Mouse (Mus musculus) liver, postnatal 0 days (tissue): ENCODE results near the gene Sppl3. TPM values are rescaled to one million over a fixed set of nuclear protein-coding genes. Genes with fewer than 3 reads are reported as not detected.
"Not testable (repeated sequence)": the region's sequence is repeated elsewhere in the genome, so short reads cannot be mapped to it uniquely, and the experiment has no call there.

Source experiments
- ATAC-seq: fragments of 200-750 bp; cut with Nextera tagmentation; 2 replicates; pipeline ENCODE4 v1.8.0; 2017; ENCODE audit warnings: mild to moderate bottlenecking, moderate library complexity
- DNase-seq: peaks from one replicate; pipeline ENCODE4 v3.0.0-alpha.2; 2016
- H3K27ac ChIP-seq: fragments of 300-500 bp; sonication (generic); 2 replicates; pipeline ENCODE4 v1.5.1; 2014; ENCODE audit warnings: antibody characterized with exemption, moderate library complexity, mild to moderate bottlenecking, low read depth
- H3K27me3 ChIP-seq: fragments of 300-500 bp; sonication (generic); 2 replicates; pipeline ENCODE4 v1.6.1; 2014; ENCODE audit warnings: low read length, control low read depth, mixed read lengths; ENCODE audit not compliant: insufficient read depth
- H3K36me3 ChIP-seq: fragments of 300-500 bp; sonication (generic); replicated peaks from 2 replicates; pipeline ENCODE4 v1.6.1; 2014; ENCODE audit warnings: mild to moderate bottlenecking, control low read depth, low read length, moderate library complexity, mixed read lengths; ENCODE audit not compliant: insufficient read depth
- H3K4me1 ChIP-seq: fragments of 300-500 bp; sonication (generic); 2 replicates; pipeline ENCODE4 v1.6.1; 2014; ENCODE audit warnings: antibody characterized with exemption, mild to moderate bottlenecking, control low read depth; ENCODE audit not compliant: insufficient read depth
- H3K4me2 ChIP-seq: fragments of 300-500 bp; sonication (generic); 2 replicates; pipeline ENCODE4 v1.6.1; 2014; ENCODE audit warnings: low read depth, mild to moderate bottlenecking, low read length, moderate library complexity, mixed read lengths
- H3K4me3 ChIP-seq: fragments of 300-500 bp; sonication (generic); 2 replicates; pipeline ENCODE4 v1.5.1; 2014; ENCODE audit warnings: low read depth, low read length
- H3K9ac ChIP-seq: fragments of 300-500 bp; sonication (generic); replicated peaks from 2 replicates; pipeline ENCODE4 v1.6.1; 2014; ENCODE audit warnings: mild to moderate bottlenecking, moderate library complexity
- H3K9me3 ChIP-seq: fragments of 300-500 bp; sonication (generic); 2 replicates; pipeline ENCODE4 v1.6.1; 2016; ENCODE audit warnings: mild to moderate bottlenecking, control low read depth, low read length, mixed read lengths
- CTCF ChIP-seq: sonication (generic); IDR thresholded peaks from 2 replicates; pipeline ENCODE4 v1.5.1; 2016; ENCODE audit warnings: antibody characterized with exemption, low read depth
- EP300 ChIP-seq: IDR thresholded peaks from 2 replicates; pipeline ENCODE4 v1.6.1; 2016; ENCODE audit warnings: antibody characterized with exemption, low read depth, mild to moderate bottlenecking
- WGBS: fragments of 180-500 bp; shearing (Covaris S2); extraction: QIAGEN DNeasy Blood & Tissue Kit; methylation state at CpG from one replicate; pipeline ENCODE4 v1.1.7; 2014; ENCODE audit not compliant: insufficient replicate concordance; 5-methylcytosine and 5-hydroxymethylcytosine counted together
- polyA plus RNA-seq: library from polyadenylated mRNA; unstranded; fragments of >200 nt; fragmentation: Nextera tagmentation; extraction: Ambion mirVana; gene quantifications from 2 replicates; pipeline ENCODE4 v1.2.1, GENCODE M21; 2015

The Sppl3 gene
- polyA plus RNA-seq, 1 experiment from 2014 or later, result 9.2 TPM

GRCm38 (mm10) chr5:115070457-115070856 lies 59.5 kb downstream of the Sppl3 start:
- Histone ChIP-seq H3K36me3 (peaks cover 7% of the 10 kb centered on the region), H3K4me3 (no peak overlapping the region), H3K4me1 (peaks cover 66% of the 10 kb centered on the region), H3K4me2 (peak overlapping the region; percentile 10; the same call in 1 of the 2 replicates), H3K9ac (no peak overlapping the region), H3K27me3 (no peaks in the 10 kb centered on the region), H3K27ac (peak overlapping the region; percentile 75), H3K9me3 (no peaks in the 10 kb centered on the region)
- TF ChIP-seq CTCF (no peak), EP300 (no peak)
- DNase-seq, result no peak
- ATAC-seq, result no peak
- 85% methylated on average over 2 of the region's 2 CpGs for WGBS

- Histone ChIP-seq H3K27me3 (no peaks in the 10 kb centered on the region), H3K4me2 (peak overlapping the region; percentile 59), H3K4me1 (peaks cover 68% of the 10 kb centered on the region), H3K9ac (peak overlapping the region; percentile 44; the same call in 1 of the 2 replicates), H3K27ac (peak overlapping the region; percentile 94), H3K4me3 (no peak overlapping the region), H3K36me3 (peaks cover 16% of the 10 kb centered on the region), H3K9me3 (no peaks in the 10 kb centered on the region)
- WGBS, result 48% methylated on average over 11 of the region's 11 CpGs
- ATAC-seq (peak; percentile 74), DNase-seq (peak; percentile 38)
- peak; percentile 65 for TF ChIP-seq EP300
- no peak for TF ChIP-seq CTCF
Measured at GRCm38 (mm10) chr5:115071096-115071901, 60.4 kb downstream of the Sppl3 start.

DNA sequence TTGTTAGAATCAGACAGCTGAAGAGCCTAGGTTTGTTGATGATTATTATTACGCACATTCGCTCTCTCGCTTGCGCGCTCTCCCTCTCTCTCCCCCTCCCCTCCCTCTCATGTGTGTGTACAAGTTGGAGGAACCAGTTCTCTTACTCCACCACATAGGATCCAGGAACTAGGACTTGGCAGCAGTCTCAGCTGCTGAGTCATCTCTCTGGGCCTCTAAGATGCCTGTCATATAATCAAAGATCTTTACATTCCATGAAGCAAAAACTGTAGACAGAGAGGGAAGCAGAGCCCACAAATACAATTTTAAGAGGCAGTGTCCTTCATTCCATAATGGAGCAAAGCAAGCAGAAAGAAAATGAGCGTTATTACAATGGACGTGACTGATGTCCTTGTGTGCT lies 61.2 kb downstream of the Sppl3 start:
- Histone ChIP-seq H3K4me2 (peak overlapping the region; percentile 59), H3K27me3 (no peaks in the 10 kb centered on the region), H3K4me3 (no peak overlapping the region), H3K4me1 (peaks cover 68% of the 10 kb centered on the region), H3K9ac (0 out of 2 replicates have a peak overlapping the region, but pooled peaks have one; percentile 6), H3K36me3 (peaks cover 18% of the 10 kb centered on the region), H3K27ac (peak overlapping the region; percentile 94), H3K9me3 (no peaks in the 10 kb centered on the region)
- 0 out of 2 replicates have a peak, but pooled peaks have one; percentile 0 for TF ChIP-seq CTCF
- TF ChIP-seq EP300, result peak; percentile 73
- ATAC-seq (peak; percentile 58), DNase-seq (peak; percentile 66)
- 55% methylated on average over 7 of the region's 7 CpGs for WGBS

- not testable (repeated sequence) for H3K27me3 ChIP-seq, H3K9ac ChIP-seq, DNase-seq, H3K4me3 ChIP-seq, ATAC-seq, H3K9me3 ChIP-seq
- Histone ChIP-seq H3K4me2 (peak overlapping the region; percentile 56), H3K36me3 (peaks cover 18% of the 10 kb centered on the region), H3K4me1 (peaks cover 62% of the 10 kb centered on the region), H3K27ac (peak overlapping the region; percentile 58; the same call in 1 of the 2 replicates)
- 51% methylated on average over 7 of the region's 8 CpGs for WGBS
- peak; percentile 89 for TF ChIP-seq EP300
Measured at GRCm38 (mm10) chr5:115073306-115073705, 62.4 kb downstream of the Sppl3 start.

DNA sequence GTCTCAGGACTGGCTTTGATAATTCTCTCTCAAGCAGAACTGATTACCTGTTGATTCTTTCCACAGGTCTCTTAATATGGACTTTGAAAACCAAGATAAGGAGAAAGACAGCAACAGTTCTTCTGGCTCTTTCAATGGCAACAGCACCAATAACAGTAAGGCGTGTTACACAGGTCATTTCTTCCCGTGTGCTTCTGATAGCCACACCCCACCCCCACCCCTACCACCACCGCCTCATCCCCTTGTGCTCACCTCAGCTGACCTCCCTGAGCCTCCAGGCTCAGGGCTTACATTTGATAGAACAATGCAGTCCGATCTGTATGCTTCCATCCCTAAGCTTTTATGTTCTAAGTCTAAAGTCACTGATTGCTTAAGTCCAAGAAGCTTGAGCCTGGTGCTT lies 63.8 kb downstream of the Sppl3 start:
- Histone ChIP-seq H3K36me3 (peaks cover 20% of the 10 kb centered on the region), H3K9me3 (no peaks in the 10 kb centered on the region), H3K4me3 (no peak overlapping the region), H3K27ac (no peak overlapping the region), H3K27me3 (no peaks in the 10 kb centered on the region), H3K4me1 (peaks cover 50% of the 10 kb centered on the region), H3K9ac (no peak overlapping the region), H3K4me2 (0 out of 2 replicates have a peak overlapping the region, but pooled peaks have one; percentile 7)
- ATAC-seq (no peak), DNase-seq (no peak)
- WGBS, result 64% methylated on average over 4 of the region's 4 CpGs
- TF ChIP-seq EP300 (no peak), CTCF (no peak)

DNA sequence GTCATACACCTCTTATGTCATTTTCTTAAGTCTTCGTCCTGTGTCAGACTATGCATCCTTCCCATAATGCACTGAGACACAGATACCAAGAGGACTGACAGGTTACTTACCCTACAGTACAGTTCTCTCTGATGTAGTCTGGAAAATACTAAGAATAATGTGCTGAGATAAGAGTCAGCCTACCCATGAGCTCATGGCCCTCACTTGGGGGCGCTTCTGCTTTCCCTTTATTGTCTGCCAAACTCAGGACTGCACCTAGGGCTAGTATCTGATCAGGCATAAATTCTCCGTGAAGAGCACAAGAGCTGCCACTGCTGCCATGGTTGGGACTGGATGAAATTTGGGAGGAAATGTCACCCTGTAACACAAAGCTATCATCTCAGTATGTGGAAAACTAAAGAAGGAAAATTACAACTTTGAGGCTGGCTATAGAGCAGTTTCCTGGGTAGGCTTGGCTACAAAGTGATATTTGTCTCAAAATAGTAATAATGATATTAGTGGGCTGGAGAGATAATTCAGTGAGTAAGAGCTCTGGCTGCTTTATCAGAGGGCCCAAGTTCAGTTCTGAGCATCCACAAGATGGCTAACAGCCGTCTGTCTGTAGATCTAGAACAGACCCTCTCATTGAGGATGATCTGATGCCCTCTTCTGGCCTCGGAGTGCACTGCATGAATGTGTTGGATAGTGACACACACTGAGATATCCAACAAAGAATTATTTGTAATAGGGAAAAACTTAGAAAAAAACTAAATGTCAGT lies 65.4 kb downstream of the Sppl3 start:
- Histone ChIP-seq H3K9ac (no peak overlapping the region), H3K4me3 (no peak overlapping the region), H3K36me3 (peaks cover 20% of the 10 kb centered on the region), H3K4me2 (no peak overlapping the region), H3K9me3 (no peaks in the 10 kb centered on the region), H3K27me3 (no peaks in the 10 kb centered on the region), H3K4me1 (peaks cover 39% of the 10 kb centered on the region), H3K27ac (0 out of 2 replicates have a peak overlapping the region, but pooled peaks have one; percentile 16)
- TF ChIP-seq EP300, result peak; percentile 26; the same call in 1 of the 2 replicates
- peak; percentile 93 for TF ChIP-seq CTCF
- DNase-seq (peak; percentile 83), ATAC-seq (peak; percentile 58)
- WGBS, result 36% methylated on average over 5 of the region's 5 CpGs
